Mouse (Mus musculus) heart, embryonic 12.5 days (tissue): ENCODE data around the gene Zic2. TPM values are rescaled to one million over a fixed set of nuclear protein-coding genes. Genes with fewer than 3 reads are reported as not detected.

Experiments used
- ATAC-seq: fragments of 200-750 bp; cut with Nextera tagmentation; 2 replicates; pipeline ENCODE4 v1.8.0; 2017; ENCODE audit warnings: moderate TSS enrichment, moderate library complexity; ENCODE audit not compliant: insufficient number of reproducible peaks, low FRiP score
- H3K27ac ChIP-seq: fragments of 300-500 bp; sonication (generic); 2 replicates; pipeline ENCODE4 v1.5.1; 2016; ENCODE audit warnings: mild to moderate bottlenecking, moderate library complexity; ENCODE audit not compliant: poor library complexity, severe bottlenecking
- H3K27me3 ChIP-seq: fragments of 300-500 bp; sonication (generic); replicated peaks from 2 replicates; pipeline ENCODE4 v1.6.1; 2016; ENCODE audit warnings: mild to moderate bottlenecking, moderate library complexity
- H3K36me3 ChIP-seq: fragments of 300-500 bp; sonication (generic); 2 replicates; pipeline ENCODE4 v1.6.1; 2016; ENCODE audit warnings: mild to moderate bottlenecking, moderate library complexity
- H3K4me1 ChIP-seq: fragments of 300-500 bp; sonication (generic); replicated peaks from 2 replicates; pipeline ENCODE4 v1.6.1; 2016; ENCODE audit warnings: mild to moderate bottlenecking
- H3K4me2 ChIP-seq: fragments of 300-500 bp; sonication (generic); 2 replicates; pipeline ENCODE4 v1.6.1; 2016; ENCODE audit warnings: mild to moderate bottlenecking, moderate library complexity
- H3K4me3 ChIP-seq: fragments of 300-500 bp; sonication (generic); 2 replicates; pipeline ENCODE4 v1.5.1; 2016; ENCODE audit warnings: mild to moderate bottlenecking
- H3K9ac ChIP-seq: fragments of 300-500 bp; sonication (generic); 2 replicates; pipeline ENCODE4 v1.6.1; 2016; ENCODE audit warnings: mild to moderate bottlenecking, moderate library complexity
- H3K9me3 ChIP-seq: fragments of 300-500 bp; sonication (generic); replicated peaks from 2 replicates; pipeline ENCODE4 v1.6.1; 2016; ENCODE audit warnings: mild to moderate bottlenecking, moderate library complexity
- WGBS: fragments of 180-500 bp; shearing (Covaris S2); methylation state at CpG from one replicate; pipeline ENCODE4 v1.1.7; 2016; 5-methylcytosine and 5-hydroxymethylcytosine counted together
- polyA plus RNA-seq: library from polyadenylated mRNA; unstranded; fragments of >200 nt; fragmentation: Nextera tagmentation; extraction: Ambion mirVana; gene quantifications from 2 replicates; pipeline ENCODE4 v1.2.1, GENCODE M21; 2016

Zic2 gene
- polyA plus RNA-seq, 1 experiment from 2014 or later, result not detected

- no peak for ATAC-seq
- under 1% methylated on average over 13 of the region's 13 CpGs for WGBS
- no peaks in the 10 kb centered on the region for H3K36me3 ChIP-seq
- no peaks in the 10 kb centered on the region for H3K9me3 ChIP-seq
- H3K9ac ChIP-seq, result no peak overlapping the region
- no peak overlapping the region for H3K27ac ChIP-seq
- H3K4me2 ChIP-seq, result no peak overlapping the region
- peaks cover 27% of the 10 kb centered on the region for H3K4me1 ChIP-seq
- H3K4me3 ChIP-seq, result no peak overlapping the region
- peaks cover 84% of the 10 kb centered on the region for H3K27me3 ChIP-seq
Observed at GRCm38 (mm10) chr14:122472161-122472560, 3.1 kb upstream of the Zic2 start.

- Histone ChIP-seq H3K9ac (no peak overlapping the region), H3K4me1 (peaks cover 27% of the 10 kb centered on the region), H3K27ac (no peak overlapping the region), H3K27me3 (peaks cover 79% of the 10 kb centered on the region), H3K4me2 (no peak overlapping the region), H3K36me3 (no peaks in the 10 kb centered on the region), H3K4me3 (no peak overlapping the region), H3K9me3 (no peaks in the 10 kb centered on the region)
- WGBS, result under 1% methylated on average over 5 of the region's 5 CpGs
- ATAC-seq, result no peak
Observed at GRCm38 (mm10) chr14:122472647-122473046, 2.6 kb upstream of the Zic2 start.

- Histone ChIP-seq H3K27ac (no peak overlapping the region), H3K36me3 (no peaks in the 10 kb centered on the region), H3K9ac (no peak overlapping the region), H3K27me3 (peaks cover 80% of the 10 kb centered on the region), H3K4me3 (no peak overlapping the region), H3K9me3 (no peaks in the 10 kb centered on the region), H3K4me2 (no peak overlapping the region; the same call in 1 of the 2 replicates), H3K4me1 (peaks cover 27% of the 10 kb centered on the region)
- under 1% methylated on average over 17 of the region's 17 CpGs for WGBS
- no peak for ATAC-seq
Observed at GRCm38 (mm10) chr14:122473211-122473751, 2.0 kb upstream of the Zic2 start.

GRCm38 (mm10) chr14:122474041-122474890, 969 bp upstream of the Zic2 start:
- H3K9ac ChIP-seq, result peak overlapping the region; percentile 35; the same call in 1 of the 2 replicates
- H3K36me3 ChIP-seq, result no peaks in the 10 kb centered on the region
- no peaks in the 10 kb centered on the region for H3K9me3 ChIP-seq
- H3K27me3 ChIP-seq, result peaks cover 78% of the 10 kb centered on the region
- ATAC-seq, result peak; percentile 41; the same call in 1 of the 2 replicates
- peaks cover 33% of the 10 kb centered on the region for H3K4me1 ChIP-seq
- H3K4me2 ChIP-seq, result peak overlapping the region; percentile 85
- H3K4me3 ChIP-seq, result peak overlapping the region; percentile 54
- H3K27ac ChIP-seq, result no peak overlapping the region
- whole genome bisulfite sequencing, result under 1% methylated on average over 56 of the region's 57 CpGs

- no peak overlapping the region for H3K27ac ChIP-seq
- H3K4me3 ChIP-seq, result peak overlapping the region; percentile 54
- 2% methylated on average over 65 of the region's 65 CpGs for WGBS
- H3K9me3 ChIP-seq, result no peaks in the 10 kb centered on the region
- no peak for ATAC-seq
- H3K36me3 ChIP-seq, result no peaks in the 10 kb centered on the region
- H3K27me3 ChIP-seq, result peaks cover 85% of the 10 kb centered on the region
- H3K9ac ChIP-seq, result peak overlapping the region; percentile 35; the same call in 1 of the 2 replicates
- H3K4me2 ChIP-seq, result peak overlapping the region; percentile 85
- peaks cover 33% of the 10 kb centered on the region for H3K4me1 ChIP-seq
Observed at GRCm38 (mm10) chr14:122475557-122476040, 364 bp downstream of the Zic2 start.

- peaks cover 33% of the 10 kb centered on the region for H3K4me1 ChIP-seq
- WGBS, result under 1% methylated on average over 62 of the region's 62 CpGs
- H3K4me2 ChIP-seq, result peak overlapping the region; percentile 85
- H3K36me3 ChIP-seq, result no peaks in the 10 kb centered on the region
- H3K4me3 ChIP-seq, result peak overlapping the region; percentile 54
- no peaks in the 10 kb centered on the region for H3K9me3 ChIP-seq
- H3K9ac ChIP-seq, result no peak overlapping the region
- peaks cover 85% of the 10 kb centered on the region for H3K27me3 ChIP-seq
- ATAC-seq, result no peak
- H3K27ac ChIP-seq, result no peak overlapping the region
Observed at GRCm38 (mm10) chr14:122476041-122476821, 996 bp downstream of the Zic2 start.

- Histone ChIP-seq H3K9ac (no peak overlapping the region), H3K36me3 (no peaks in the 10 kb centered on the region), H3K9me3 (no peaks in the 10 kb centered on the region), H3K4me3 (no peak overlapping the region), H3K27me3 (peaks cover 85% of the 10 kb centered on the region), H3K4me1 (peaks cover 33% of the 10 kb centered on the region), H3K27ac (no peak overlapping the region), H3K4me2 (0 out of 2 replicates have a peak overlapping the region, but pooled peaks have one; percentile 85)
- 1% methylated on average over 18 of the region's 18 CpGs for WGBS
- ATAC-seq, result no peak
Observed at GRCm38 (mm10) chr14:122476822-122477215, 1.6 kb downstream of the Zic2 start.

- Histone ChIP-seq H3K4me2 (no peak overlapping the region), H3K9ac (no peak overlapping the region), H3K36me3 (no peaks in the 10 kb centered on the region), H3K9me3 (no peaks in the 10 kb centered on the region), H3K4me3 (no peak overlapping the region), H3K4me1 (peaks cover 33% of the 10 kb centered on the region), H3K27me3 (peaks cover 87% of the 10 kb centered on the region), H3K27ac (no peak overlapping the region)
- under 1% methylated on average over 20 of the region's 20 CpGs for WGBS
- ATAC-seq, result no peak
Observed at GRCm38 (mm10) chr14:122477261-122477671, 2.0 kb downstream of the Zic2 start.

- WGBS, result 2% methylated on average over 9 of the region's 9 CpGs
- Histone ChIP-seq H3K27me3 (peaks cover 87% of the 10 kb centered on the region), H3K4me2 (no peak overlapping the region), H3K4me3 (no peak overlapping the region), H3K9ac (no peak overlapping the region), H3K9me3 (no peaks in the 10 kb centered on the region), H3K36me3 (no peaks in the 10 kb centered on the region), H3K27ac (no peak overlapping the region), H3K4me1 (peaks cover 33% of the 10 kb centered on the region)
- no peak for ATAC-seq
Observed at GRCm38 (mm10) chr14:122477971-122478573, 2.8 kb downstream of the Zic2 start.

GRCm38 (mm10) chr14:122478574-122479011, 3.4 kb downstream of the Zic2 start:
- no peak for ATAC-seq

More at GRCm38 (mm10) chr14:122478574-122479011, 3.4 kb downstream of the Zic2 start:
- H3K9me3 ChIP-seq, result no peaks in the 10 kb centered on the region
- WGBS, result 2% methylated on average over 22 of the region's 22 CpGs
- no peak overlapping the region for H3K9ac ChIP-seq
- H3K4me2 ChIP-seq, result peak overlapping the region; percentile 49
- H3K27me3 ChIP-seq, result peaks cover 87% of the 10 kb centered on the region
- no peaks in the 10 kb centered on the region for H3K36me3 ChIP-seq
- peaks cover 33% of the 10 kb centered on the region for H3K4me1 ChIP-seq
- no peak overlapping the region for H3K27ac ChIP-seq
- H3K4me3 ChIP-seq, result peak overlapping the region; percentile 17; the same call in 1 of the 2 replicates
